Mouse (Mus musculus) embryonic facial prominence, embryonic 14.5 days (tissue): ENCODE measurements around the gene Hist1h4c. TPM values are rescaled to one million over a fixed set of nuclear protein-coding genes. Genes with fewer than 3 reads are reported as not detected.
"Not testable (repeated sequence)": the region's sequence is repeated elsewhere in the genome, so short reads cannot be mapped to it uniquely, and the experiment has no call there.

ENCODE experiments used
- ATAC-seq: fragments of 200-750 bp; cut with Nextera tagmentation; 2 replicates; pipeline ENCODE4 v1.8.0; 2017; ENCODE audit warnings: low read depth, moderate number of reproducible peaks, moderate TSS enrichment
- DNase-seq: peaks from one replicate; pipeline ENCODE4 v3.0.0-alpha.2; 2015; ENCODE audit warnings: low spot score
- H3K27ac ChIP-seq: fragments of 300-500 bp; sonication (generic); replicated peaks from 2 replicates; pipeline ENCODE4 v1.5.1; 2014; ENCODE audit warnings: low read depth, mild to moderate bottlenecking, low read length, moderate library complexity
- H3K27me3 ChIP-seq: fragments of 300-500 bp; sonication (generic); replicated peaks from 2 replicates; pipeline ENCODE4 v1.6.1; 2014; ENCODE audit warnings: low read length; ENCODE audit not compliant: control insufficient read depth, insufficient read depth
- H3K36me3 ChIP-seq: fragments of 300-500 bp; sonication (generic); 2 replicates; pipeline ENCODE4 v1.6.1; 2014; ENCODE audit warnings: low read length, mixed read lengths; ENCODE audit not compliant: control insufficient read depth, insufficient read depth
- H3K4me1 ChIP-seq: fragments of 300-500 bp; sonication (generic); 2 replicates; pipeline ENCODE4 v1.6.1; 2014; ENCODE audit warnings: antibody characterized with exemption, low read length; ENCODE audit not compliant: control insufficient read depth, insufficient read depth
- H3K4me2 ChIP-seq: fragments of 300-500 bp; sonication (generic); 2 replicates; pipeline ENCODE4 v1.6.1; 2014; ENCODE audit warnings: low read depth, mild to moderate bottlenecking, low read length, moderate library complexity, mixed read lengths
- H3K4me3 ChIP-seq: fragments of 300-500 bp; sonication (generic); 2 replicates; pipeline ENCODE4 v1.5.1; 2014; ENCODE audit warnings: low read depth, mild to moderate bottlenecking, low read length
- H3K9ac ChIP-seq: fragments of 300-500 bp; sonication (generic); 2 replicates; pipeline ENCODE4 v1.6.1; 2014; ENCODE audit warnings: low read depth, mild to moderate bottlenecking, low read length, moderate library complexity, mixed read lengths
- H3K9me3 ChIP-seq: fragments of 300-500 bp; sonication (generic); 2 replicates; pipeline ENCODE4 v1.6.1; 2016; ENCODE audit warnings: low read length; ENCODE audit not compliant: control insufficient read depth
- WGBS: fragments of 180-500 bp; shearing (Covaris S2); extraction: QIAGEN DNeasy Blood & Tissue Kit; methylation state at CpG from one replicate; pipeline ENCODE4 v1.1.7; 2014; 5-methylcytosine and 5-hydroxymethylcytosine counted together
- polyA plus RNA-seq: library from polyadenylated mRNA; unstranded; fragments of >200 nt; fragmentation: Nextera tagmentation; extraction: Ambion mirVana; gene quantifications from 2 replicates; pipeline ENCODE4 v1.2.1, GENCODE M21; 2014

The Hist1h4c gene
- polyA plus RNA-seq, 1 experiment from 2014 or later, result 5.8 TPM

DNA sequence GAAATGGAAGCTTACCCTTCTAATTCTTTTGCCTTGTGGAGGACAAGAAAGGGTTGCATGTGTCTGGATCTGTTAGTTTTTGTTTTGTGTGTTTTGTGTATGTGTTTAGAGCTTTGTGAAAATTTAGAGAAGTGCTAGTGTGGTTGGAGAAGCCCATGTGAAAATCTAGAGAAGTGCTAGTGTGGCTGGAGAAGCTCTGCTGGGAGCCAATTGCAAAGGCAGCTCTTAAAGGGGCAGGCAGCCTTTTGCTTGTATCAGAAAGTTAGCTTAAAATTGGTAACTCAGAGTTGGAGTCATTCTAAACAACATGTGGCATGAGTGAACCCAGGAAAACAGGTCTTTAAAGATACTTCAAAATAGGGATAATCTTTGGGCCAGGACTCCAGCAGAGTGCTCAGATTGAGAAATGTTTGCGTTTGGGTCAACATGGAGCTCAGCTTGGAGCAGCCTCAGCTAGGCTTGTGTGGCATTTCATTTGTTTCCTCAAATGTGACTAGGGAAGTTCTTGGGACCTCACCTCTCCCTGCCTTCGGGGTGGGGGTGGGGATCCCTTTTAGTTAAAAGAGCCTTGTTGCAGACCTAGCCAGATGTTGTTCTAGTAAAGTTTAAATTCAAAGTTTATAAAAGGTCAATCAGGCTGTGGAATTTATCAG is 19.5 kb upstream of the Hist1h4c start:
- not testable (repeated sequence) for H3K9ac ChIP-seq, H3K27ac ChIP-seq, DNase-seq, ATAC-seq, H3K4me3 ChIP-seq, H3K9me3 ChIP-seq, H3K4me2 ChIP-seq, H3K36me3 ChIP-seq, H3K4me1 ChIP-seq, H3K27me3 ChIP-seq
- WGBS, result 12% methylated on average over 2 of the region's 2 CpGs

DNA sequence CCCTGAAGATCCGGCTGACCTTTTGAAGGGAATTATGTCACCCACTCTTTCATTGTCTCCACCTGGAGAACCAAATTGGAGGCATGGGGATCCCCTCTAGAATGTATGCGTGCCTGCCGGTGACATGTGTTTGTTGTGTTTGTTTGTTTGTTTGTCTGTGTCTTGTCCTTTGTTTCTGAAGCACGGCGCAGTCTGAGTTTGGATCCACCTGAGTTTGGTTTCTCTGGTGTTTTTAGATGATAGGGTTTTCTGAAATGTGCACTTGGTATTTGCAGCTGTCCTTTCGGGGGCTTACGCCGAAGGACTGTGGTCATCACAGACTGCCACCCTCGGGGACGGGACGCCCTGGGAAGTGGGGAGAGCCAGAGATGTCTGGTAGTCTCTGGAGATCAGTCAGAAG is 18.9 kb upstream of the Hist1h4c start:
- no peak overlapping the region for H3K9ac ChIP-seq
- no peaks in the 10 kb centered on the region for H3K4me1 ChIP-seq
- 57% methylated on average over 11 of the region's 11 CpGs for WGBS
- no peak for DNase-seq
- H3K27me3 ChIP-seq, result no peaks in the 10 kb centered on the region
- no peaks in the 10 kb centered on the region for H3K36me3 ChIP-seq
- no peak overlapping the region for H3K4me3 ChIP-seq
- H3K27ac ChIP-seq, result no peak overlapping the region
- no peaks in the 10 kb centered on the region for H3K9me3 ChIP-seq
- H3K4me2 ChIP-seq, result no peak overlapping the region
- no peak for ATAC-seq

DNA sequence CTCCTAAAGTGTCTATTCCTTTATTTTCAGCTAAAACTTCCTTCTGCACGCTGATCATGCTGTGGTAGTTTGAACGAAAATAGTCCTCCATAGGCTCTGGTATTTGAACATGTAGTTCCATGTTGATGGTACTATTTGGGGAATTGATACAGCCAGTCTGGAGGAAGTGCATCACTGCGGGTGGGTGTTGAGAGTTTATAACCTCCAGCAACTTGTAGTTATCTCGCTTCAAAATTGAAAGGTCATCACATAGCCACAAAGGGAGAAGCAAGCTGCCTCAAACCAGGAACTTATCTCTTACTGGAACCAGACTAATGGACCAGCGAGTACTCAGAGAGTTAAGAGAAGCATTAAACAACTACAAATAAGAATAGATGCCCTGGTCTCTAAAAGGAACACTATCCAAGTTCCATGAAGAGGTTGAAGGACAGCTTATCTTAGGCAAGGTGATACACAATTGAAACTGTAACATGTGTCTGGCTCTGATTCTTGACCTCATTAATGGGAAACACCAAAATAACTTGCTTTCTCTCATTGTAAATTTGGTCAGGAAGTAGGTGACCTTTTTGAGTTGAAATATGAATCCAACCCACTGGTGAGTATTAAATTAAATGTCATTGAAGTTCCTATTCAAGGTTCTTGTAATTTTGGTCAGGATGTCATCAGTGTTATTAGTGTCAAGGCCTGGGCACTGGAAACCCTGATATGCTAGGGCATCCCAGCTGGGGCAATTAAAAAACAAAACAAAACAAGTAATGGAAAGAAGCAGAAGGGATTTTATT is 18.2 kb upstream of the Hist1h4c start:
- 84% methylated on average over 5 of the region's 5 CpGs for whole genome bisulfite sequencing
- H3K27me3 ChIP-seq, result no peaks in the 10 kb centered on the region
- no peaks in the 10 kb centered on the region for H3K9me3 ChIP-seq
- H3K4me3 ChIP-seq, result no peak overlapping the region
- H3K4me1 ChIP-seq, result no peaks in the 10 kb centered on the region
- no peak for DNase-seq
- no peak overlapping the region for H3K4me2 ChIP-seq
- no peaks in the 10 kb centered on the region for H3K36me3 ChIP-seq
- H3K9ac ChIP-seq, result no peak overlapping the region
- no peak for ATAC-seq
- no peak overlapping the region for H3K27ac ChIP-seq

GRCm38 (mm10) chr13:23710374-23711089 is 12.3 kb upstream of the Hist1h4c start, which contains the start of gene Hfe:
Hfe (minus strand) TSS chr13:23710854.
- no peaks in the 10 kb centered on the region for H3K9me3 ChIP-seq
- H3K27me3 ChIP-seq, result no peaks in the 10 kb centered on the region
- H3K4me3 ChIP-seq, result peak within 1 kb of the TSS; percentile 46
- 5% methylated on average over 13 of the region's 17 CpGs for WGBS
- no peaks in the 10 kb centered on the region for H3K36me3 ChIP-seq
- peaks cover 10% of the 10 kb centered on the region; the same call in 1 of the 2 replicates for H3K4me1 ChIP-seq
- DNase-seq (peak; percentile 64), ATAC-seq (peak; percentile 41; the same call in 1 of the 2 replicates)
- no peak within 1 kb of the TSS for H3K27ac ChIP-seq
- H3K9ac ChIP-seq, result peak within 1 kb of the TSS; percentile 66
- H3K4me2 ChIP-seq, result peak within 1 kb of the TSS; percentile 86

DNA sequence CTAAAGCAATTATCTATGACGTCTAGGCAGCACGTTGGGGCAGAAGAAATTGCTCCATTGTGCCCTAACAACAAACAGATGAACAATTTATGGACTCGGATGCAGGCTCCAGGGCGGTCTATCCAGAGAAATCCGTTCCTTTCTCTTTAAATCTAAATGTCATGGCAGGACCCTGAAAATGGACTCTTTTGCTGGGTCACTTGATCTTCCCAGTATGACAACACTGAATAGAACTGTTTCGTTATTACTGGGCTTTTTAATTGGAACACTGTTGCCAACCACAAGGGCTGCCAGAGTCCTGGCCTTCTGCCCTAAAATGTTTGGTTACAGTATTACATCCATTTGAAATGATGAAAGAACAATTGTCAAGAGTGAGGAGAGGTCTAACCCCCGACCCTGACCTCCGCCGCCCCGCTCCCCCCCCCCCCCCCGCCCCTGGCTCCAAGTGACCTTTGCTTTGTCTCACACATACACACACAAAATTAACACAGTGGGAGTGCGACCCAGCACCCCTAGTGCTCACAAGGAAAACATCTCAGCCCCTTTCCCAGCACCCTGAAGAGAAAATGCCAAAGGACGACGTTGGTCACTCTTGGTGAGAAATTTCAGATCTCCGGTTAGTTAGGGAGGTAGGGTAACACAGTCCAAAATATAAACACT is 11.6 kb upstream of the Hist1h4c start:
- 17% methylated on average over 14 of the region's 15 CpGs for WGBS
- H3K9me3 ChIP-seq, result no peaks in the 10 kb centered on the region
- H3K4me1 ChIP-seq, result peaks cover 10% of the 10 kb centered on the region; the same call in 1 of the 2 replicates
- ATAC-seq (0 out of 2 replicates have a peak, but pooled peaks have one; percentile 33), DNase-seq (peak; percentile 29)
- H3K27ac ChIP-seq, result no peak overlapping the region
- no peaks in the 10 kb centered on the region for H3K36me3 ChIP-seq
- peak overlapping the region; percentile 46 for H3K4me3 ChIP-seq
- H3K27me3 ChIP-seq, result no peaks in the 10 kb centered on the region
- H3K4me2 ChIP-seq, result peak overlapping the region; percentile 86
- peak overlapping the region; percentile 66 for H3K9ac ChIP-seq

DNA sequence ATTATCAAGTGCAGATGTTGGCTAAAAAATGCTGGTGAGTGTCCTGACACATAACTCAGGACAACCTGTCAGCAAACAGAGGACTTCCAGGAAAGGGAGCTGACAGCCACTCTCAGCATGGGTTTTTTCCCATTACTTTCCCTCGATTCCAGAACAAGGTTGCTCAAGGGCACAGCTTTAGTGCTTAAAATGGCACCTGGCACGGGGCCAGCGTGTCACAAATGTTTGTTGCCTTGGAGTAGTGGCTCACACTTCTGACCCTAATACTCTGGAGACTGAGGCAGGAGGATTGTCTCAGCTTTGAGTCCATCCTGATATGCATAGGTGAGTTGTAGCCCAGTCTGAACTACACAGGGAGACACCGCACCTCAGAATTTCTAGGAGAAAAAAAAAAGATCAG is 10.4 kb upstream of the Hist1h4c start:
- Histone ChIP-seq H3K27me3 (no peaks in the 10 kb centered on the region), H3K9ac (no peak overlapping the region), H3K36me3 (no peaks in the 10 kb centered on the region), H3K4me2 (no peak overlapping the region), H3K4me1 (peaks cover 10% of the 10 kb centered on the region; the same call in 1 of the 2 replicates), H3K27ac (no peak overlapping the region), H3K9me3 (no peaks in the 10 kb centered on the region), H3K4me3 (no peak overlapping the region)
- DNase-seq, result no peak
- ATAC-seq, result no peak
- WGBS, result 52% methylated on average over 4 of the region's 4 CpGs

DNA sequence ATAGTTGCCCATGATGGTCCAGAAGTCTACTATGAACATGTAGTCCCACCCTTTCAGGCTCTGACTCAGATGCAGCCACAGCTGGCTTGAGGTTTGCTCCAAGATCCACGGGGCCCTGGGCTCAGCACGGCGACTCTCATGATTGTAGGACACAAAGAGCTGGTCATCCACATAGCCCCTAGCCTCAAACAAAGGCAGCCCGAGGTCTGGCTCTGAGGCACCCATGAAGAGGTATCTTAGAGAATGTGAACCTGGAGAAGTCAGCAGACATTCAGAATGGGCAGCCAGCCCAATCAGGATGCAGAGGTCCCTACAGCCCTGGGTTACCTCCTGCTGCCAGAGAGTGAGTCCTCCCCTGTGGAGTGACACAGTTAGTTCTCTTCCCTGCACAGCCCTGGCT is 9.8 kb upstream of the Hist1h4c start:
- Histone ChIP-seq H3K36me3 (no peaks in the 10 kb centered on the region), H3K9me3 (no peaks in the 10 kb centered on the region), H3K27me3 (no peaks in the 10 kb centered on the region), H3K4me3 (no peak overlapping the region), H3K27ac (no peak overlapping the region), H3K4me1 (peaks cover 10% of the 10 kb centered on the region; the same call in 1 of the 2 replicates), H3K9ac (no peak overlapping the region), H3K4me2 (no peak overlapping the region)
- 80% methylated on average over 4 of the region's 4 CpGs for WGBS
- no peak for DNase-seq
- ATAC-seq, result no peak

GRCm38 (mm10) chr13:23706771-23707170 is 8.5 kb upstream of the Hist1h4c start:
- peaks cover 10% of the 10 kb centered on the region; the same call in 1 of the 2 replicates for H3K4me1 ChIP-seq
- no peak overlapping the region for H3K4me3 ChIP-seq
- WGBS, result 89% methylated on average over 12 of the region's 12 CpGs
- H3K36me3 ChIP-seq, result no peaks in the 10 kb centered on the region
- H3K9ac ChIP-seq, result no peak overlapping the region
- no peaks in the 10 kb centered on the region for H3K9me3 ChIP-seq
- DNase-seq (no peak), ATAC-seq (no peak)
- no peak overlapping the region for H3K27ac ChIP-seq
- H3K4me2 ChIP-seq, result no peak overlapping the region
- H3K27me3 ChIP-seq, result no peaks in the 10 kb centered on the region
